Mouse (Mus musculus): ENCODE measurements around the gene Med15. TPM values are rescaled to one million over a fixed set of nuclear protein-coding genes. Genes with fewer than 3 reads are reported as not detected.
"Not testable (repeated sequence)": the region's sequence is repeated elsewhere in the genome, so short reads cannot be mapped to it uniquely, and the experiment has no call there.

The Med15 gene
- total and polyA plus RNA-seq, 2 experiments from 2014 or later, result 18.6 to 40.2 TPM

- ATAC-seq (ENCODE audit: insufficient read depth, low read depth) (peak; percentile 49; the same call in 1 of the 2 replicates), DNase-seq (ENCODE audit: low spot score) (no peak)
- no peak overlapping the region for H3K9ac ChIP-seq (replicated peaks; ENCODE audit: low read depth, low read length)
- H3K9me3 ChIP-seq (replicated peaks; ENCODE audit: control insufficient read depth, low read length), result peaks cover 8% of the 10 kb centered on the region; the same call in 1 of the 2 replicates
- H3K36me3 ChIP-seq (replicated peaks; ENCODE audit: control insufficient read depth, insufficient read depth, low read length), result no peaks in the 10 kb centered on the region
- no peak overlapping the region for H3K4me2 ChIP-seq (ENCODE audit: low read depth, low read length)
- TF ChIP-seq EP300 (IDR thresholded peaks at IDR 0.05; ENCODE audit: low read depth) (no peak), CTCF (IDR thresholded peaks at IDR 0.05; ENCODE audit: low read depth) (peak; percentile 48)
- 32% methylated on average over 4 of the region's 4 CpGs for WGBS
- H3K4me1 ChIP-seq (ENCODE audit: control insufficient read depth, insufficient read depth), result no peaks in the 10 kb centered on the region
- no peaks in the 10 kb centered on the region for H3K27me3 ChIP-seq (ENCODE audit: control insufficient read depth, insufficient read depth, low read length)
- H3K4me3 ChIP-seq (ENCODE audit: low read depth, low read length), result no peak overlapping the region
- no peak overlapping the region for H3K27ac ChIP-seq (ENCODE audit: low read depth)
Observed at GRCm38 (mm10) chr16:17743279-17743678, 10.6 kb upstream of the Med15 start.

DNA sequence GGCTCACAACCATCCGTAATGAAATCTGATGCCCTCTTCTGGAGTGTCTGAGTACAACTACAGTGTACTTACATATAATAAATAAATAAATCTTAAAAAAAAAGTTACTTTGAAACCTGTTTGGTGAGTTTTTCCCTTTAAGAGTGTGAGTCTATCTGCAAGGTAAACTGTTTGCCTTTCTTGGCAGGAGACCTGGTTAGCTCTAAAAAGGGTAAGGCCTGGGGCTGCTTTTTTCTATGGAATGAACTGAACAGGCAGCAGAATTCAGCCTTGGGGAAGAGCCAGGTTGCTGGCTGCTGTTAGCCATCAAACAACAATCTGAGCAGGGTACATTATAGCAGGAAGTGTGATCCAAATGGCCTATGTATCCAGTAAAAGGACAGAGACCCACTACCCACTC lies 10.1 kb upstream of the Med15 start:
- 73% methylated on average over 1 of the region's 1 CpGs for WGBS
- TF ChIP-seq CTCF (IDR thresholded peaks at IDR 0.05; ENCODE audit: low read depth) (no peak), EP300 (IDR thresholded peaks at IDR 0.05; ENCODE audit: low read depth) (no peak)
- no peak overlapping the region for H3K4me2 ChIP-seq (ENCODE audit: low read depth, low read length)
- H3K27me3 ChIP-seq (ENCODE audit: control insufficient read depth, insufficient read depth, low read length), result no peaks in the 10 kb centered on the region
- no peak overlapping the region for H3K4me3 ChIP-seq (ENCODE audit: low read depth, low read length)
- no peak overlapping the region for H3K27ac ChIP-seq (ENCODE audit: low read depth)
- H3K9me3 ChIP-seq (replicated peaks; ENCODE audit: control insufficient read depth, low read length), result peaks cover 8% of the 10 kb centered on the region; the same call in 1 of the 2 replicates
- H3K36me3 ChIP-seq (replicated peaks; ENCODE audit: control insufficient read depth, insufficient read depth, low read length), result no peaks in the 10 kb centered on the region
- DNase-seq (ENCODE audit: low spot score) (no peak), ATAC-seq (ENCODE audit: insufficient read depth, low read depth) (no peak)
- no peaks in the 10 kb centered on the region for H3K4me1 ChIP-seq (ENCODE audit: control insufficient read depth, insufficient read depth)
- no peak overlapping the region for H3K9ac ChIP-seq (replicated peaks; ENCODE audit: low read depth, low read length)

- Histone ChIP-seq H3K36me3 (replicated peaks; ENCODE audit: control insufficient read depth, insufficient read depth, low read length) (no peaks in the 10 kb centered on the region), H3K4me1 (ENCODE audit: control insufficient read depth, insufficient read depth) (no peaks in the 10 kb centered on the region), H3K4me2 (ENCODE audit: low read depth, low read length) (no peak overlapping the region), H3K4me3 (ENCODE audit: low read depth, low read length) (no peak overlapping the region), H3K27ac (ENCODE audit: low read depth) (no peak overlapping the region), H3K9me3 (replicated peaks; ENCODE audit: control insufficient read depth, low read length) (peaks cover under 1% of the 10 kb centered on the region; the same call in 1 of the 2 replicates), H3K27me3 (ENCODE audit: control insufficient read depth, insufficient read depth, low read length) (no peaks in the 10 kb centered on the region), H3K9ac (replicated peaks; ENCODE audit: low read depth, low read length) (no peak overlapping the region)
- ATAC-seq (ENCODE audit: insufficient read depth, low read depth) (no peak), DNase-seq (ENCODE audit: low spot score) (no peak)
- 72% methylated on average over 4 of the region's 4 CpGs for WGBS
- no peak for TF ChIP-seq EP300 (IDR thresholded peaks at IDR 0.05; ENCODE audit: low read depth)
- no peak for TF ChIP-seq CTCF (IDR thresholded peaks at IDR 0.05; ENCODE audit: low read depth)
Observed at GRCm38 (mm10) chr16:17740080-17740479, 7.4 kb upstream of the Med15 start.

- H3K4me1 ChIP-seq (ENCODE audit: control insufficient read depth, insufficient read depth), result no peaks in the 10 kb centered on the region
- no peak overlapping the region for H3K4me2 ChIP-seq (ENCODE audit: low read depth, low read length)
- H3K4me3 ChIP-seq (ENCODE audit: low read depth, low read length), result no peak overlapping the region
- H3K9me3 ChIP-seq (replicated peaks; ENCODE audit: control insufficient read depth, low read length), result no peaks in the 10 kb centered on the region
- no peaks in the 10 kb centered on the region for H3K36me3 ChIP-seq (replicated peaks; ENCODE audit: control insufficient read depth, insufficient read depth, low read length)
- H3K27ac ChIP-seq (ENCODE audit: low read depth), result no peak overlapping the region
- H3K27me3 ChIP-seq (ENCODE audit: control insufficient read depth, insufficient read depth, low read length), result no peaks in the 10 kb centered on the region
- DNase-seq (ENCODE audit: low spot score), result no peak
- no peak for TF ChIP-seq EP300 (IDR thresholded peaks at IDR 0.05; ENCODE audit: low read depth)
- no peak for TF ChIP-seq CTCF (IDR thresholded peaks at IDR 0.05; ENCODE audit: low read depth)
- no peak overlapping the region for H3K9ac ChIP-seq (replicated peaks; ENCODE audit: low read depth, low read length)
- 43% methylated on average over 4 of the region's 4 CpGs for WGBS
- no peak for ATAC-seq (ENCODE audit: insufficient read depth, low read depth)
Observed at GRCm38 (mm10) chr16:17736156-17736555, 3.5 kb upstream of the Med15 start.

DNA sequence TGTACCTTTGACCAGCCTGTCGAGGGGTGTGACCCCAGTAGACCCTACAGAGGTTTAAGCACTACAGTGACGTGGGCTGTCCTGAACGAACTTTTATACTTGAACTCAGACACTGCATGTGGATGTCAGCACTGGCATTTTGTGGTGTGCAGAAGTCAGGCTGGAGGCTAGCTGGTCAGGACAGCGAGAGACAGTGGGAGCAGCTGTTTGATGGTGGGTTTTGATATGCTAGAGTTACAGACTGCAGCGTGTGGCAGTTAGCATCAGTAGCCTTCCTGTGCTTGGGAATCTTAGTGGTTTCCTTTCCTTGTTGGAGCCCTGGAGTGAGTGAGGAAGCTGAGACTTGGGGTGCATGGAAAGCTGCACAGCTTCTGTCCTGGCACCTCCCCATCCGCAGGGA lies 2.2 kb upstream of the Med15 start:
- H3K36me3 ChIP-seq (replicated peaks; ENCODE audit: control insufficient read depth, insufficient read depth, low read length); ATAC-seq (ENCODE audit: insufficient read depth, low read depth); DNase-seq (ENCODE audit: low spot score): not testable (repeated sequence)

GRCm38 (mm10) chr16:17733646-17734045 lies 955 bp upstream of the Med15 start:
- TF ChIP-seq CTCF (IDR thresholded peaks at IDR 0.05; ENCODE audit: low read depth), result no peak
- TF ChIP-seq EP300 (IDR thresholded peaks at IDR 0.05; ENCODE audit: low read depth), result no peak
- Histone ChIP-seq H3K4me3 (ENCODE audit: low read depth, low read length) (peak overlapping the region; percentile 18; the same call in 1 of the 2 replicates), H3K9me3 (replicated peaks; ENCODE audit: control insufficient read depth, low read length) (no peaks in the 10 kb centered on the region), H3K9ac (replicated peaks; ENCODE audit: low read depth, low read length) (no peak overlapping the region), H3K27ac (ENCODE audit: low read depth) (no peak overlapping the region), H3K27me3 (ENCODE audit: control insufficient read depth, insufficient read depth, low read length) (no peaks in the 10 kb centered on the region), H3K4me1 (ENCODE audit: control insufficient read depth, insufficient read depth) (no peaks in the 10 kb centered on the region), H3K4me2 (ENCODE audit: low read depth, low read length) (peak overlapping the region; percentile 51), H3K36me3 (replicated peaks; ENCODE audit: control insufficient read depth, insufficient read depth, low read length) (no peaks in the 10 kb centered on the region)
- no peak for DNase-seq (ENCODE audit: low spot score)
- 60% methylated on average over 2 of the region's 2 CpGs for WGBS
- no peak for ATAC-seq (ENCODE audit: insufficient read depth, low read depth)

More for the DNA sequence above, 2.2 kb upstream of the Med15 start:
- H3K9me3 ChIP-seq (replicated peaks; ENCODE audit: control insufficient read depth, low read length); H3K9ac ChIP-seq (replicated peaks; ENCODE audit: low read depth, low read length); H3K4me2 ChIP-seq (ENCODE audit: low read depth, low read length); H3K4me3 ChIP-seq (ENCODE audit: low read depth, low read length); H3K4me1 ChIP-seq (ENCODE audit: control insufficient read depth, insufficient read depth); H3K27ac ChIP-seq (ENCODE audit: low read depth); H3K27me3 ChIP-seq (ENCODE audit: control insufficient read depth, insufficient read depth, low read length): not testable (repeated sequence)
- 79% methylated on average over 6 of the region's 6 CpGs for WGBS
